Mouse (Mus musculus): ENCODE measurements around the gene 4930432M17Rik. TPM values are rescaled to one million over a fixed set of nuclear protein-coding genes. Genes with fewer than 3 reads are reported as not detected.

4930432M17Rik gene
- total RNA-seq, 2 experiments from 2014 or later = not detected

Other genes with a start within 250 kb of the 4930432M17Rik start
- 14.5 and 19.5 TPM in 2 replicates for gene Cnn3, start 244.3 kb upstream of the 4930432M17Rik start, total RNA-seq (2015)
- gene Cnn3, start 244.3 kb upstream of the 4930432M17Rik start, total RNA-seq (2017) = 11.3 and 13.3 TPM in 2 replicates
- not detected in 2 replicates for gene Slc44a3, start 138.4 kb upstream of the 4930432M17Rik start, total RNA-seq (2015)
- not detected in 2 replicates for gene Slc44a3, start 138.4 kb upstream of the 4930432M17Rik start, total RNA-seq (2017)
- gene F3, start 52.8 kb downstream of the 4930432M17Rik start, total RNA-seq (2015) = 0.89 TPM in 1 of 2 replicates, not detected in the other
- gene F3, start 52.8 kb downstream of the 4930432M17Rik start, total RNA-seq (2017) = 2.6 TPM in 1 of 2 replicates, not detected in the other
- 18.2 and 20.4 TPM in 2 replicates for gene Abcd3, start 144.5 kb downstream of the 4930432M17Rik start, total RNA-seq (2015)
- 20.1 and 22.7 TPM in 2 replicates for gene Abcd3, start 144.5 kb downstream of the 4930432M17Rik start, total RNA-seq (2017)